Mouse (Mus musculus) heart, postnatal 4 days (tissue): ENCODE measurements at regions not wholly inside any gene's neighbourhood (a gene's known extent, or its start where the extent isn't known, plus 50 kb on each side); places are given as distances from the start of the nearest gene placed in this dataset.

ENCODE experiments used
- DNase-seq: peaks from one replicate; pipeline ENCODE4 v3.0.0; 2021

- DNase-seq = no peak
These were observed 464.5 kb downstream of the 1700129C05Rik start for GRCm38 (mm10) chr14:58678126-58678656.

- DNase-seq = no peak
These were observed 467.5 kb downstream of the 1700129C05Rik start for GRCm38 (mm10) chr14:58675146-58675545.

- peak; percentile 17 for DNase-seq
These were observed 478.7 kb downstream of the 1700129C05Rik start for GRCm38 (mm10) chr14:58663946-58664345.

GRCm38 (mm10) chr14:58662601-58663000 is 480.1 kb downstream of the 1700129C05Rik start:
- no peak for DNase-seq

- no peak for DNase-seq
These were observed 481.3 kb downstream of the 1700129C05Rik start for GRCm38 (mm10) chr14:58661416-58661815.

- DNase-seq = no peak
These were observed 485.4 kb downstream of the 1700129C05Rik start for GRCm38 (mm10) chr14:58657263-58657662.

- no peak for DNase-seq
These were observed 485.8 kb downstream of the 1700129C05Rik start for GRCm38 (mm10) chr14:58656935-58657238.

- no peak for DNase-seq
These were observed 486.3 kb downstream of the 1700129C05Rik start for GRCm38 (mm10) chr14:58656212-58656934.

- DNase-seq = no peak
These were observed 489.7 kb downstream of the 1700129C05Rik start for GRCm38 (mm10) chr14:58653026-58653425.

GRCm38 (mm10) chr14:58652004-58652403 is 490.7 kb downstream of the 1700129C05Rik start:
- DNase-seq = no peak

GRCm38 (mm10) chr14:58651210-58651609 is 491.5 kb downstream of the 1700129C05Rik start:
- no peak for DNase-seq

- no peak for DNase-seq
These were observed 504.4 kb downstream of the 1700129C05Rik start for GRCm38 (mm10) chr14:58638337-58638696.

- DNase-seq = no peak
These were observed 505.0 kb downstream of the 1700129C05Rik start for GRCm38 (mm10) chr14:58637405-58638336.

- DNase-seq = no peak
These were observed 511.5 kb downstream of the 1700129C05Rik start for GRCm38 (mm10) chr14:58631221-58631620.

GRCm38 (mm10) chr14:58628266-58628665 is 514.4 kb downstream of the 1700129C05Rik start:
- DNase-seq = no peak

GRCm38 (mm10) chr14:58626506-58627256 is 516.0 kb downstream of the 1700129C05Rik start:
- DNase-seq = peak; percentile 39

GRCm38 (mm10) chr14:58620186-58620585 is 522.5 kb downstream of the 1700129C05Rik start:
- no peak for DNase-seq

- no peak for DNase-seq
These were observed 525.0 kb downstream of the 1700129C05Rik start for GRCm38 (mm10) chr14:58617656-58618055.

- no peak for DNase-seq
These were observed 534.5 kb downstream of the 1700129C05Rik start for GRCm38 (mm10) chr14:58608216-58608615.

- peak; percentile 66 for DNase-seq
These were observed 535.0 kb downstream of the 1700129C05Rik start for GRCm38 (mm10) chr14:58607734-58608133.

GRCm38 (mm10) chr14:58605529-58605928 is 535.2 kb downstream of the Fgf9 start:
- no peak for DNase-seq

- no peak for DNase-seq
These were observed 528.5 kb downstream of the Fgf9 start for GRCm38 (mm10) chr14:58598867-58599266.

- no peak for DNase-seq
These were observed 527.5 kb downstream of the Fgf9 start for GRCm38 (mm10) chr14:58597810-58598209.
